Mouse (Mus musculus) erythroblast, embryonic 14.5 days (primary cell): Measurements from ENCODE around the gene Phactr4.

Source experiments
- GATA1 ChIP-seq: IDR thresholded peaks from 2 replicates; pipeline ENCODE4 v1.6.1; 2012; ENCODE audit warnings: low read length, inconsistent platforms, mixed read lengths
- TAL1 ChIP-seq: IDR thresholded peaks from 3 replicates; pipeline ENCODE4 v1.6.1; 2012; ENCODE audit warnings: low read length, inconsistent platforms, mixed read lengths

GRCm38 (mm10) chr4:132449778-132450177 lies 27.5 kb upstream of the Phactr4 start:
- TF ChIP-seq GATA1 (no peak), TAL1 (no peak)
